In the genomic region with DNA sequence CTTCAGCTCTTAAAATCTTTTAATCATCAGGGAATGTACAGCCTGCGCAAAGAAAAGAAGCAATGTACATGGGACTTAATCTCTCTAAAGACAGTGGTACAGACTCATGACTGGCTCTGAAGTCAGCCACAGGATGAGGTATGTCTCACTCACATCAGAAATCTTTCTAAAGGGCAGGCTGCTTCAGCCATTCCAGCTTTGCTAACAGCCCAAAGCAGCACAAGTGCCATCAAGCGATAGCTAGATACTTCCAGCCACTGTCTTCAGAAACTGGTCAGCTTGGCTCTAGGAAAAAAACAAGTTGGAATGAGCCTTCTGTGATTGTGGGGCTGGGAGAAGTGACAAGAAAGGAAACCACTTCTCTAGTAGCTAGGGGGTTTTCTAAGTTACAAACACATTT, we compare ENCODE assay signal across 26 mouse cellular contexts. TPM values are rescaled to one million over a fixed set of nuclear protein-coding genes. Genes with fewer than 3 reads are reported as not detected.
A peak's percentile ranks its signal among the peaks of the same experiment; 100 is the strongest.
DNase-seq lines count a peak whose midpoint lies in the region; ATAC-seq and TF ChIP-seq lines count a peak whose summit lies in the region.
"Had no signal": no experiment of that assay in that cellular context is flagged by ENCODE, and none has a peak within 500 bp of the region (broad histone marks: within the 10 kb centered on the region; RNA-seq: fewer than 3 reads in every experiment).

No protein-coding gene starts in this region.

- ATAC-seq in CD4-positive, CD25-positive, alpha-beta regulatory T cell, adult 4 months: no peak
- ATAC-seq in heart, embryonic 12.5 days (ENCODE audit: insufficient number of reproducible peaks, low FRiP score): no peak
- ATAC-seq: activated CD4-positive, CD25-positive, alpha-beta regulatory T cell, adult 4 months; forebrain, embryonic 15.5 days; inflammation-experienced regulatory T-cells, adult 6 months; liver, embryonic 12.5 days had no signal

- peaks cover 54% of the 10 kb centered on the region for H3K4me1 ChIP-seq in heart, embryonic 12.5 days (replicated peaks)

- H3K9me3 ChIP-seq in heart, embryonic 12.5 days (replicated peaks): no peaks in the 10 kb centered on the region
- H3K9me3 ChIP-seq: forebrain, embryonic 15.5 days; G1E; hindbrain, embryonic 13.5 days; liver, embryonic 12.5 days; midbrain, embryonic 10.5 days; neural tube, embryonic 12.5 days had no signal

- peaks cover 98% of the 10 kb centered on the region for H3K79me2 ChIP-seq in myocyte (ENCODE audit: control insufficient read depth, insufficient read depth)

- peak overlapping the region; percentile 59 for H3K27ac ChIP-seq in heart, embryonic 12.5 days (ENCODE audit: poor library complexity, severe bottlenecking)
- peak overlapping the region; percentile 51; the same call in 1 of the 2 replicates for H3K27ac ChIP-seq in layer of hippocampus, adult 2 months
- H3K27ac ChIP-seq: forebrain, embryonic 15.5 days; hindbrain, embryonic 13.5 days; left cerebral cortex, adult 2 months; liver, embryonic 12.5 days; macrophage; midbrain, embryonic 10.5 days; neural tube, embryonic 12.5 days had no signal

- no peak overlapping the region for H3ac ChIP-seq in myocyte (ENCODE audit: control insufficient read depth, insufficient read length)

- no peaks in the 10 kb centered on the region for H3K27me3 ChIP-seq in heart, embryonic 12.5 days (replicated peaks)
- H3K27me3 ChIP-seq in myocyte (ENCODE audit: control insufficient read depth, insufficient read depth, insufficient read length): no peaks in the 10 kb centered on the region
- H3K27me3 ChIP-seq: forebrain, embryonic 15.5 days; liver, embryonic 12.5 days; neural tube, embryonic 12.5 days had no signal

- H3K36me3 ChIP-seq in heart, embryonic 12.5 days: no peaks in the 10 kb centered on the region
- H3K36me3 ChIP-seq in myocyte (ENCODE audit: control insufficient read depth, insufficient read depth): no peaks in the 10 kb centered on the region
- H3K36me3 ChIP-seq: forebrain, embryonic 15.5 days; hindbrain, embryonic 13.5 days; liver, embryonic 12.5 days; neural tube, embryonic 12.5 days had no signal

- WGBS in heart, embryonic 12.5 days: 43% methylated on average over 2 of the region's 2 CpGs

- no peak for TF ChIP-seq CTCF in layer of hippocampus, adult 2 months (conservative IDR thresholded peaks at IDR 0.05)

- H3K4me2 ChIP-seq in heart, embryonic 12.5 days: no peak overlapping the region
- peak overlapping the region; percentile 30 for H3K4me2 ChIP-seq in myocyte (ENCODE audit: low read depth)
- H3K4me2 ChIP-seq: forebrain, embryonic 15.5 days; hindbrain, embryonic 13.5 days; liver, embryonic 12.5 days; neural tube, embryonic 12.5 days had no signal

- no peak overlapping the region for H3K4me3 ChIP-seq in heart, embryonic 12.5 days
- H3K4me3 ChIP-seq in layer of hippocampus, adult 2 months: no peak overlapping the region
- H3K4me3 ChIP-seq in myocyte: no peak overlapping the region
- H3K4me3 ChIP-seq: forebrain, embryonic 15.5 days; hindbrain, embryonic 13.5 days; left cerebral cortex, adult 2 months; liver, embryonic 12.5 days; midbrain, embryonic 10.5 days; neural tube, embryonic 12.5 days had no signal

- peak; percentile 31 for DNase-seq in CD4-positive, CD25-positive, alpha-beta regulatory T cell, adult 2 months (ENCODE audit: low read depth, low spot score)
- DNase-seq in heart, adult 8-10 months (ENCODE audit: low spot score): no peak
- DNase-seq in layer of hippocampus, adult 2 months (ENCODE audit: low spot score in 2 of 2): no peak
- DNase-seq in layer of hippocampus, adult 9-11 months: no peak
- DNase-seq in yolk sac, embryonic 10.5 days (ENCODE audit: low spot score): no peak
- DNase-seq: adrenal gland, postnatal 25 days; cerebellum, adult 11 months; embryo, embryonic 11 days; kidney, adult 9 months; kidney, postnatal 25 days; left cerebral cortex, postnatal 4 days; right cerebral cortex, postnatal 4 days; thymus, postnatal 14 days had no signal

- H3K9ac ChIP-seq in heart, embryonic 12.5 days: peak overlapping the region; percentile 20; the same call in 1 of the 2 replicates
- H3K9ac ChIP-seq: forebrain, embryonic 15.5 days; hindbrain, embryonic 13.5 days; liver, embryonic 12.5 days; neural tube, embryonic 12.5 days had no signal

- no peak for TF ChIP-seq POLR2A in myocyte (IDR thresholded peaks at IDR 0.05; ENCODE audit: insufficient read length, low read depth)

TF ChIP-seq in myocyte, 11 proteins besides CTCF, POLR2A, EP300 and RAD21:
- TF ChIP-seq TCF12 (IDR thresholded peaks at IDR 0.05; ENCODE audit: insufficient read depth, poor library complexity, severe bottlenecking) (no peak), MYOD1 (IDR thresholded peaks at IDR 0.05; ENCODE audit: control insufficient read depth in 1 of 3, insufficient read length in 2 of 3, low read depth in 2 of 3) (no peak), E2F4 (IDR thresholded peaks at IDR 0.05; ENCODE audit: insufficient read depth) (no peak), MYOG (IDR thresholded peaks at IDR 0.05; ENCODE audit: control insufficient read depth in 1 of 3, insufficient read depth in 1 of 3, insufficient read length in 2 of 3, low read depth in 2 of 3) (no peak), POLR2AphosphoS2 (IDR thresholded peaks at IDR 0.05; ENCODE audit: insufficient read length, low read depth) (no peak), REST (IDR thresholded peaks at IDR 0.05; ENCODE audit: insufficient read depth, insufficient read length) (no peak), SRF (IDR thresholded peaks at IDR 0.05; ENCODE audit: control insufficient read depth, insufficient read length, low read depth) (no peak), MAX (IDR thresholded peaks at IDR 0.05; ENCODE audit: low read depth) (no peak), CEBPB (IDR thresholded peaks at IDR 0.05; ENCODE audit: insufficient read depth, poor library complexity, severe bottlenecking) (no peak), USF1 (IDR thresholded peaks at IDR 0.05; ENCODE audit: low read depth) (no peak), TCF3 (IDR thresholded peaks at IDR 0.05; ENCODE audit: insufficient read length, low read depth) (no peak)

RNA-seq across cellular contexts. Expression of a gene that starts 7.0 kb away (rescaled TPM):
- polyA plus RNA-seq in CD4-positive, CD25-positive, alpha-beta regulatory T cell, adult 4 months (2017; shearing (Covaris generic)): 10 to 100 TPM; 21.3 to 24.1 TPM
- 7.3 and 7.6 TPM in 2 replicates for polyA plus RNA-seq in heart, embryonic 12.5 days (2016; fragmentation: Nextera tagmentation; extraction: Ambion mirVana)
- 1 to 10 TPM; 6.2 to 8.4 (median 7.7) TPM for total RNA-seq in heart, adult 8-10 months (2022)
- 10 to 100 TPM; 20.2 to 24.1 TPM for total RNA-seq in layer of hippocampus, adult 2 months (2021)
- polyA plus RNA-seq in myocyte (2012; fragmentation: generic; extraction: Trizol): 3.8 TPM
